Mouse (Mus musculus) neural tube, embryonic 14.5 days (tissue): Measurements from ENCODE around the gene Crebbp. TPM values are rescaled to one million over a fixed set of nuclear protein-coding genes. Genes with fewer than 3 reads are reported as not detected.

Source experiments
- ATAC-seq: fragments of 200-750 bp; cut with Nextera tagmentation; 2 replicates; pipeline ENCODE4 v1.8.0; 2017; ENCODE audit warnings: low read depth, mild to moderate bottlenecking, moderate TSS enrichment, moderate library complexity
- H3K27ac ChIP-seq: fragments of 300-500 bp; sonication (generic); 2 replicates; pipeline ENCODE4 v1.5.1; 2014; ENCODE audit warnings: low read depth, mild to moderate bottlenecking, control low read depth, low read length, moderate library complexity, mixed read lengths
- H3K27me3 ChIP-seq: fragments of 300-500 bp; sonication (generic); 2 replicates; pipeline ENCODE4 v1.6.1; 2014; ENCODE audit warnings: low read length; ENCODE audit not compliant: control insufficient read depth, insufficient read depth
- H3K36me3 ChIP-seq: fragments of 300-500 bp; sonication (generic); 2 replicates; pipeline ENCODE4 v1.6.1; 2014; ENCODE audit warnings: low read length, mixed read lengths; ENCODE audit not compliant: control insufficient read depth, insufficient read depth
- H3K4me1 ChIP-seq: fragments of 300-500 bp; sonication (generic); 2 replicates; pipeline ENCODE4 v1.6.1; 2014; ENCODE audit warnings: low read length; ENCODE audit not compliant: control insufficient read depth, insufficient read depth
- H3K4me2 ChIP-seq: fragments of 300-500 bp; sonication (generic); 2 replicates; pipeline ENCODE4 v1.6.1; 2014; ENCODE audit warnings: mild to moderate bottlenecking, low read depth, low read length, control low read depth
- H3K4me3 ChIP-seq: fragments of 300-500 bp; sonication (generic); 2 replicates; pipeline ENCODE4 v1.5.1; 2014; ENCODE audit warnings: low read depth, low read length, control low read depth, mixed read lengths
- H3K9ac ChIP-seq: fragments of 300-500 bp; sonication (generic); replicated peaks from 2 replicates; pipeline ENCODE4 v1.6.1; 2014; ENCODE audit warnings: low read depth, mild to moderate bottlenecking, control low read depth, low read length, mixed read lengths
- H3K9me3 ChIP-seq: fragments of 300-500 bp; sonication (generic); 2 replicates; pipeline ENCODE4 v1.6.1; 2016; ENCODE audit warnings: low read length; ENCODE audit not compliant: control insufficient read depth
- WGBS: fragments of 180-500 bp; shearing (Covaris S2); extraction: QIAGEN DNeasy Blood & Tissue Kit; methylation state at CpG from one replicate; pipeline ENCODE4 v1.1.7; 2014; 5-methylcytosine and 5-hydroxymethylcytosine counted together
- polyA plus RNA-seq: library from polyadenylated mRNA; unstranded; fragments of >200 nt; fragmentation: Nextera tagmentation; extraction: Ambion mirVana; gene quantifications from 2 replicates; pipeline ENCODE4 v1.2.1, GENCODE M21; 2014

The Crebbp gene
- polyA plus RNA-seq, 1 experiment from 2014 or later: 55.2 TPM

GRCm38 (mm10) chr16:4169530-4169929, 44.3 kb downstream of the Crebbp start:
- Histone ChIP-seq H3K9ac (no peak overlapping the region), H3K4me2 (no peak overlapping the region), H3K36me3 (no peaks in the 10 kb centered on the region), H3K4me3 (no peak overlapping the region), H3K4me1 (no peaks in the 10 kb centered on the region), H3K9me3 (no peaks in the 10 kb centered on the region), H3K27me3 (no peaks in the 10 kb centered on the region), H3K27ac (no peak overlapping the region)
- 70% methylated on average over 3 of the region's 3 CpGs for WGBS
- ATAC-seq: no peak

DNA sequence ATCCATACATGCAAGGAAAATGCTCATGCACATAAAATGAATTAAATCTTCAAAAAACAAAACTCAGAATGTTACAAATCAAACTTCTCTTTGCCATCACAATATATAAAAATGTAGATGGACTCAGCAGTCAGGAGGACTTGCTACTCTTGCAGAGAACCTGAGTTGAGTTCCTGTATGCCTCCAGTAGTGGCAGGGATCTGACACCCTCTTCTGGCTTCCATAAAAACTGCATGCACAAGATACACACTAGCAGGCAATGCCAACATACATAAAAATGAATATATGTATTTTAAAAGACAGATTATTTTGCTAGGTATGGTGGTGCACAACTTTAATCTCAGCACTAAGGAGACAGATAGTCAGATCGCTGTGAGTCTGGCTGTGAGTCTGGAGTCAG, 45.3 kb downstream of the Crebbp start:
- 100% methylated on average over 1 of the region's 1 CpGs for WGBS
- H3K4me2 ChIP-seq: no peak overlapping the region

GRCm38 (mm10) chr16:4160898-4161247, 52.9 kb downstream of the Crebbp start:
- Histone ChIP-seq H3K4me2 (no peak overlapping the region), H3K36me3 (no peaks in the 10 kb centered on the region), H3K9ac (no peak overlapping the region), H3K27ac (no peak overlapping the region), H3K4me1 (0 out of 2 replicates have a peak, but pooled peaks cover 3% of the 10 kb centered on the region), H3K4me3 (no peak overlapping the region), H3K9me3 (no peaks in the 10 kb centered on the region), H3K27me3 (no peaks in the 10 kb centered on the region)
- no peak for ATAC-seq

More for the DNA sequence above, 45.3 kb downstream of the Crebbp start:
- Histone ChIP-seq H3K9me3 (no peaks in the 10 kb centered on the region), H3K36me3 (no peaks in the 10 kb centered on the region), H3K27me3 (no peaks in the 10 kb centered on the region), H3K9ac (no peak overlapping the region), H3K4me3 (no peak overlapping the region), H3K27ac (no peak overlapping the region), H3K4me1 (no peaks in the 10 kb centered on the region)
- no peak for ATAC-seq

DNA sequence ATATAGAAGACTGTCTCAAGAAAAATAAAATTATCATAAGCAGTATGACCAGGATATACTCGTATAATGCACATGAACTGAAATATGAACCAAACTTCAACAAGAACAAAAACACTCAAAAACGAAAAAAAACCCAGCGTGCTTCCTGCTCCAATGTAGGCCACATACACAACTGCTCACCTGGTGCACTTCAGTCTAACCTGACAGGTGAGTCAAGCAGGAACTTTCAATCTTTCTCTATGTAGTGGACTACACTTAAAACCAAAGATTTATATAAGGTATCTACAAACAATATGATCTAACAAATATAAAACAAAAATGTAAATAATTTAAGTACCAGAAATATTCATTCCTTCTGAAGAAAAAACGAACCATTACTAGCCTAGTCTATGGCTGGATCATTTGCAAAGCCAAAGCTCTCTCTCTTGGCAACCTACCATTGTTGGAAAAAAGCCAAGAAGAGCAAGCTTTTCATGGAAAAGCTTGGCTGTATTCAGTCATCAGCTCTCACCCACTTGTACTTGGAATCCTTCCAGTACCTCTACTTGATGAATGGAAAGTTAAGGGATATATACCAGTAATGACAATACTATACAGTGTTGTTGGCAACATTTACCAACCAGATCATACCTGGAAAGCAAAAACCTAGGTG, 53.4 kb downstream of the Crebbp start:
- no peak overlapping the region for H3K9ac ChIP-seq
- H3K4me3 ChIP-seq: no peak overlapping the region
- H3K27me3 ChIP-seq: no peaks in the 10 kb centered on the region
- peak; percentile 38 for ATAC-seq
- H3K27ac ChIP-seq: no peak overlapping the region
- WGBS: 88% methylated on average over 4 of the region's 4 CpGs
- H3K4me1 ChIP-seq: 0 out of 2 replicates have a peak, but pooled peaks cover 3% of the 10 kb centered on the region
- no peaks in the 10 kb centered on the region for H3K9me3 ChIP-seq
- H3K36me3 ChIP-seq: no peaks in the 10 kb centered on the region
- no peak overlapping the region for H3K4me2 ChIP-seq

GRCm38 (mm10) chr16:4153121-4153520, 60.7 kb downstream of the Crebbp start:
- Histone ChIP-seq H3K36me3 (no peaks in the 10 kb centered on the region), H3K4me1 (0 out of 2 replicates have a peak, but pooled peaks cover 3% of the 10 kb centered on the region), H3K4me3 (no peak overlapping the region), H3K9me3 (no peaks in the 10 kb centered on the region), H3K27me3 (no peaks in the 10 kb centered on the region), H3K4me2 (no peak overlapping the region), H3K27ac (no peak overlapping the region), H3K9ac (no peak overlapping the region)
- ATAC-seq: no peak
- 93% methylated on average over 1 of the region's 1 CpGs for WGBS

GRCm38 (mm10) chr16:4138541-4138940, 75.3 kb downstream of the Crebbp start:
- Histone ChIP-seq H3K9ac (no peak overlapping the region), H3K4me3 (no peak overlapping the region), H3K27me3 (no peaks in the 10 kb centered on the region), H3K4me2 (no peak overlapping the region), H3K9me3 (no peaks in the 10 kb centered on the region), H3K4me1 (no peaks in the 10 kb centered on the region), H3K27ac (no peak overlapping the region), H3K36me3 (peaks cover 16% of the 10 kb centered on the region; the same call in 1 of the 2 replicates)
- no peak for ATAC-seq
- WGBS: 72% methylated on average over 6 of the region's 6 CpGs

DNA sequence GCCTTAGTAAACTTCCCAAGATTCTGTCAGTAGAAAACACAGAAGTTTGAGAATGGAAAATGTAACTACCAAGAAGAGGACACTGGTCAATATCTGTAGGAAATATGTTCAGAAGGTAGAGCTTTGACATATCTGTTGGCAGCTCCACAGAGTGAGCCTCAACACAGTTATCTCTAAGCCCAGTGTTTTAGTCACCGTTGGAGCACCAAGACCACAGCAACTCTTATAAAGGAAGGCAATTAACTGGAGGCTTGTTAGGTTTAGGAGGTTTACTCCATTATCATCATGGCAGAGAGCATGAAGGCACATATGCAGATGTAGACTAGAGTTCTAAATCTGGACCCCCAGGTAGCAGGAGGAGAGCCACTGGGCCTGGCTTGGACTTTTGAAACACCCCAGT, 80.0 kb downstream of the Crebbp start:
- Histone ChIP-seq H3K4me2 (no peak overlapping the region), H3K27ac (no peak overlapping the region), H3K4me3 (no peak overlapping the region), H3K27me3 (no peaks in the 10 kb centered on the region), H3K9me3 (no peaks in the 10 kb centered on the region), H3K36me3 (peaks cover 16% of the 10 kb centered on the region; the same call in 1 of the 2 replicates), H3K9ac (no peak overlapping the region), H3K4me1 (no peaks in the 10 kb centered on the region)
- no peak for ATAC-seq
- WGBS: 97% methylated on average over 1 of the region's 1 CpGs

DNA sequence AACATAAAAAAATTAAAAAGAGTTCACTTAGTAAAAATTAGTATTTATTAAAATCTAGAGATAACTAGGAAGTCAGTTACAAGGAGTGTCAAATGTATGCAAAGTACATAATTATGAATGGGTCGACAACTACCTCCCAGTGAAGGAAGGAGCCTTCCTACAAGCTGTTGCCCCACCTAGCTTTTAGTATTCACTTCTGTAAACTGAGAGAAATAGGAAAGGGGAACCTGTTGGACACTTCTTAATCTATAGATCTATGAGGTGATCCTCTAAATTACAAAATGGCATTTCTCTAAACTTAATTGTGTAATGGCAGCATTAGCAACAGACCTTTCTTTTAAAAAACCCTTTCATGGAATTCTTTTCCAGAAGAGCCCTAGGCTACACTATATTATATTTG, 84.9 kb downstream of the Crebbp start:
- H3K9ac ChIP-seq: no peak overlapping the region
- no peak overlapping the region for H3K4me2 ChIP-seq
- no peaks in the 10 kb centered on the region for H3K4me1 ChIP-seq
- no peak overlapping the region for H3K4me3 ChIP-seq
- H3K27me3 ChIP-seq: no peaks in the 10 kb centered on the region
- H3K27ac ChIP-seq: no peak overlapping the region
- WGBS: 92% methylated on average over 1 of the region's 1 CpGs
- no peak for ATAC-seq
- no peaks in the 10 kb centered on the region for H3K9me3 ChIP-seq
- H3K36me3 ChIP-seq: peaks cover 36% of the 10 kb centered on the region

DNA sequence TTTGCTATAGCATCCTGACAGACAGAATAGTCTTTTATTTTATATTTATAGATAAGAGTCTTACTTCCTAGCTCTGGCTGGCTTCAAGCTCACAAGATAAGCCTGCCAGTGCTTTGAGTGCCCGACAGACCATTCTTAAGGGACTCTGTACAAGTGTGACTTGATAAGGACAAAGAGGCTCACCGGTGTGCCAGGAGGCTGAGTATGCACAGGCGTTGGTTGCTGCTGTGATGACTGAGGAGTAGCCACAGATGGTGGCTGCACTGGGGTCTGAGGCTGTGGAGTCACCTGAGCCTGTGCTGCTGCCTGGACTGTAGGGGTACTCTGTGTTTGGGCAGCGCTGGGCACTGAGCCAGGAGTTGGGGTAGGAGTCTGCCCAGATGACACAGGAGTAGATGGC, 96.7 kb downstream of the Crebbp start:
- H3K9me3 ChIP-seq: no peaks in the 10 kb centered on the region
- no peak overlapping the region for H3K27ac ChIP-seq
- H3K9ac ChIP-seq: no peak overlapping the region
- peaks cover 64% of the 10 kb centered on the region for H3K36me3 ChIP-seq
- H3K4me3 ChIP-seq: no peak overlapping the region
- no peak for ATAC-seq
- H3K4me2 ChIP-seq: no peak overlapping the region
- H3K27me3 ChIP-seq: no peaks in the 10 kb centered on the region
- 91% methylated on average over 4 of the region's 4 CpGs for WGBS
- H3K4me1 ChIP-seq: no peaks in the 10 kb centered on the region
